Mouse (Mus musculus): ENCODE measurements at regions not wholly inside any gene's neighbourhood (a gene's known extent, or its start where the extent isn't known, plus 50 kb on each side); places are given as distances from the start of the nearest gene placed in this dataset.

GRCm38 (mm10) chr2:12699331-12699730 lies 224.5 kb upstream of the Pter start:
- TF ChIP-seq CTCF (IDR thresholded peaks at IDR 0.05; ENCODE audit: insufficient read depth, low read length), result no peak
- TF ChIP-seq POLR2A (IDR thresholded peaks at IDR 0.05; ENCODE audit: borderline replicate concordance, extremely low read depth, low read depth, low read length), result no peak

All from lung, adult 2 months (tissue).